Comparison of ENCODE assay signal across 28 mouse cellular contexts in the genomic region with DNA sequence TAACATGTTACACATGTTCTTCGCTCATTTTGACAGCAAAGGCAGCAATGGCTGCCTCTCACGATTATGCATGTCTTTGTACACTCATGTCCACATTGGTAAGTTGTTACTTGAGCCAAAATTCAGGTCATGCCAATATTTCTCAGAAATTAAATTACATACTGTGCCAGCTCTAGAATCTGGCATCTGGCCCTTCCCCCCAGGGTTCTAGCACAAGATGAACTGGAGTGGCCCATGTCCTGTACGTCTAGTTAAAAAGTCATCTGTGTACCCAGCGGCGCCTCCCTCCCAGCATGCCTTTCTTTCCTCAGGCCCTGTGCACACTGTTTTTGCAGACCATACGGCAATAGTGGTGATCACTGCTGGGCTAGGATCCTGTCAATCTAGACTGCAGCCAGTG. TPM values are rescaled to one million over a fixed set of nuclear protein-coding genes. Genes with fewer than 3 reads are reported as not detected.
"Had no signal": no experiment of that assay in that cellular context is flagged by ENCODE, and none has a peak within 500 bp of the region (broad histone marks: within the 10 kb centered on the region; RNA-seq: fewer than 3 reads in every experiment).

No protein-coding gene starts in this region.

- H3K27me3 ChIP-seq: limb, embryonic 12.5 days; limb, embryonic 15.5 days; liver, embryonic 12.5 days; liver, embryonic 13.5 days; liver, embryonic 15.5 days; lung, embryonic 15.5 days; megakaryocyte, embryonic 14.5 days; midbrain, embryonic 12.5 days; midbrain, embryonic 13.5 days; midbrain, embryonic 15.5 days; neural tube, embryonic 12.5 days had no signal

- DNase-seq: liver; liver, embryonic 13.5 days; liver, postnatal 0 days; lung, adult 18-20 months; lung, adult 2 months; lung, embryonic 14.5 days; lung, postnatal 10 days; lung, postnatal 14 days; lung, postnatal 36 days; lung, postnatal 4 days; midbrain, embryonic 14.5 days had no signal

- H3K27ac ChIP-seq: limb, embryonic 10.5 days; limb, embryonic 12.5 days; limb, embryonic 13.5 days; limb, embryonic 15.5 days; liver, embryonic 12.5 days; liver, embryonic 13.5 days; liver, embryonic 14.5 days; liver, embryonic 15.5 days; lung, embryonic 15.5 days; macrophage; midbrain, embryonic 10.5 days; midbrain, embryonic 12.5 days; midbrain, embryonic 13.5 days; midbrain, embryonic 15.5 days; neural tube, embryonic 12.5 days had no signal

- H3K4me3 ChIP-seq: limb, embryonic 10.5 days; limb, embryonic 12.5 days; limb, embryonic 13.5 days; limb, embryonic 15.5 days; liver, embryonic 12.5 days; liver, embryonic 13.5 days; liver, embryonic 15.5 days; lung, embryonic 15.5 days; megakaryocyte, embryonic 14.5 days; midbrain, embryonic 10.5 days; midbrain, embryonic 12.5 days; midbrain, embryonic 13.5 days; midbrain, embryonic 15.5 days; myocyte; neural tube, embryonic 12.5 days had no signal

- H3K4me1 ChIP-seq: limb, embryonic 13.5 days; limb, embryonic 15.5 days; liver, embryonic 12.5 days; liver, embryonic 13.5 days; liver, embryonic 15.5 days; lung, embryonic 15.5 days; megakaryocyte, embryonic 14.5 days; midbrain, embryonic 10.5 days; midbrain, embryonic 12.5 days; midbrain, embryonic 13.5 days; midbrain, embryonic 15.5 days; neural tube, embryonic 12.5 days had no signal

RNA-seq across cellular contexts. Expression of gene Cxcl12, which starts 23.4 kb away (rescaled TPM):
- total RNA-seq: monocyte, adult 5-6 weeks had no signal
